Mouse (Mus musculus) left cerebral cortex, postnatal 4 days (tissue): ENCODE data around the gene Mfsd6. TPM values are rescaled to one million over a fixed set of nuclear protein-coding genes. Genes with fewer than 3 reads are reported as not detected.
A peak's percentile ranks its signal among the peaks of the same experiment; 100 is the strongest.

ENCODE experiments used
- DNase-seq: peaks from one replicate; pipeline ENCODE4 v3.0.0-alpha.2; 2022
- intact Hi-C: fragments of 180-260 bp; cut with DNase I; formaldehyde crosslinking; loops from one replicate; pipeline ENCODE4 v1.15.1; 2025
- total RNA-seq, 2 experiments: library from RNA; stranded (reverse); gene quantifications; 2 replicates each; pipeline ENCODE4 v1.2.3; 2021

Mfsd6 gene
- 10 to 100 TPM; 54.1 to 57.5 TPM for total RNA-seq

- DNase-seq, result peak; percentile 57
- intact Hi-C loops, result no loop called here
These were observed at the start of gene Mfsd6 for GRCm38 (mm10) chr1:52727056-52727900. Mfsd6 (minus strand) TSS chr1:52727462.

DNA sequence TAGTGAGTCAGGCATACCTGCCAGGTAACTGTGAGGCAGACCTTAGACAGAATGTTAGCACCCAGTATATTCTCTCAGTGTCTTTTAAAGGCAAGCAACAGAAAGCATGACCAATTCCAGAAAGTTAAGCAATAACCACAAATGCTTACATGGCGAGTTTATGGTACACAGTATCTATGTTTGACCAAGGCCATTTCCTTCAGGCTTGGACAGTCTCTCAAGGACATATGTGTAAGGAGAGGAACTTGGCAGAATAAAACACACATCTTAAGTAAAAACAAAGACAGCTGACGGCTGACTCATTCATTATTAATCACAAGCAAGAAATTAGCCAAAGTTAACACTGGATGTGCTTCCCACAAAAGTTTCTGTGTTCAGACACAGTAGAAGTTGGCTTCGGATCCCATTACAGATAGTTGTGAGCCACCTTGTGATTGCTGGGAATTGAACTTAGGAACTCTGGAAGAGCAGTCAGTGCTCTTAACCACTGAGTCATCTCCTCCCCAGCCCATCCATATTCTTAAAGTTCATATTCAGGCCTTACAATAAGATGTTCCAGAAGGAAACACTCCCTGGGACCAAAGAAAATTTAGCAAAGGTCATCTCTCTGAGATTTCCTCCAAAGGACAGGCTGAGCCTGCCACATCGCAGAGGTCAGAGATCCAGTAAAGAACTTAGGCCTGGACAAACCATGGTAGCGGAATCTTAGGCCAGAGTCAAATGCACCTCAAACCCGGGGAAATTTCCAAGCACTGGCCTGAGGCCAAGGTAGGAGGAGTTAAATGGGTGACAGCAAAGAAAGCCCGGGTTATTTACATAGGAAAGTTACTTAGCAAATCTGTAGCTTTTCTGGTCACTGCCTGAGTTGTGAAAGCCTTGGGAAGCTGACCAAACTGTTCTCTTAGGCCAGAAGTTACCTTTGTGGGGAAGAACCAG, 38.2 kb upstream of the Mfsd6 start:
- intact Hi-C loops, result no loop called here
- peak; percentile 13 for DNase-seq

DNA sequence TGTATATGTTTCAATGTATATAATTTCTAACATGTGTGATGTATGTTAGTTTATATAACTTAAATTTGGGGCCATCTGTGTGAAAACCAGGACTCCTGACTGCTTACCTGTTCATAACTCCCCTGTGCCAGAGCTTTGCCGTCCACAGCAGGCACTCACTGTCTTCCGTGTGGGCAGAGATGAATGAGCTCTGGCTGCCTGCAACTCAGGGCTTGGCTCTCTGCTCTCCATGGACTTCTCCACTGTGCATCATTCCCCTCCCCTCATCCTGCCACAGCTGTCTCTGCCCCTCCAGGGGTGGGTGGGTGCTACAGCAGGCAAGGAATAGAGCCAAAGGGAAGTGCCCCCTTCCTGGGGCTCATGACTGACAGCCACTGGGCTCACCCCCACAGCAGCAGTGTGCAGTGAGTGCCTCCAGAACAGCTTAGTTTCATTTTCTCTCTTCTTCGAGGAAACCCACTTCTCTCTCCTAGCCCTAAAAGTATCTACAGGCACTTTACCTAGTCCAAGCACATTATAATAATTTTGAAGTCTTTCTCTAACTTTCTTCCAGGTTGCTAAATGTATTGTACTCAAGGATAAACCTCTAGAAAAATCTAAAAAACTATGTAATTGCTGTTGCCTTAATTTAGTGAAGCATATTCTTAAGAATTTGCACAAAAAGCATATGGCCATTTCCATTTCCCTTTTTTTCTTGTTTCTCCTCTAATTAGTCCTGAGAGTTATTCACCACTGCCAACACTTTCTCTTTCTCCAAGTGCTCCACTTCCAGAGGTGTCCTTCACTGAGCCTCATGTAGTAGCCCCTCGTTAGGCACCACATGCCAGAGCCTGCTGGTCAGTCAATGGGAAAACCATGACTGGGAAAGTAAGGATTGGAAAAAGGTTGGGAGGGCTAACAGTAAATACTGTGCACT, 36.9 kb upstream of the Mfsd6 start:
- DNase-seq, result no peak
- intact Hi-C loops, result no loop called here

GRCm38 (mm10) chr1:52758174-52758573, 30.9 kb upstream of the Mfsd6 start:
- DNase-seq, result no peak
- intact Hi-C loops, result no loop called here

DNA sequence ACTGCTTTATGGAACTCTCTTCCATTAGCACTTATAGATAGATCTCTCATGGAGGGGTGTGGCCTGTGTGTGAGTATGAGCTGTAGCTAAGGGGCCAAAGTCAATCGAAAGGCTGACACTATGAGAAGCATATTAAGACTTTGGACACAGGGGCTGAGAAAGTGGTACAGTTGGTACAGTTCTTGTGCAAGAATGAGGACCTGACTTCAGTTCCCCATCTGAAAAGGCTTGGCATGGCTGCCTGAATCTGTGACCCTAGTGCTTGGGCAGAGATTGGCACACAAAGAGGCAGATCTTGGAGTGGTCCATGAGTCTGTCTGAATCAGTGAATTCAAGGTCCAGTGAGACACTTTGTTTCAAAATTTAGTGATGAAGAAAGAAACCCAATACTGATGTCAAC, 27.1 kb upstream of the Mfsd6 start:
- intact Hi-C loops, result no loop called here
- DNase-seq, result no peak

- intact Hi-C loops, result no loop called here
- DNase-seq, result no peak
These were observed 26.6 kb upstream of the Mfsd6 start for GRCm38 (mm10) chr1:52753828-52754227.

- no peak for DNase-seq
- intact Hi-C loops, result no loop called here
These were observed 25.4 kb upstream of the Mfsd6 start for GRCm38 (mm10) chr1:52752706-52753105.

DNA sequence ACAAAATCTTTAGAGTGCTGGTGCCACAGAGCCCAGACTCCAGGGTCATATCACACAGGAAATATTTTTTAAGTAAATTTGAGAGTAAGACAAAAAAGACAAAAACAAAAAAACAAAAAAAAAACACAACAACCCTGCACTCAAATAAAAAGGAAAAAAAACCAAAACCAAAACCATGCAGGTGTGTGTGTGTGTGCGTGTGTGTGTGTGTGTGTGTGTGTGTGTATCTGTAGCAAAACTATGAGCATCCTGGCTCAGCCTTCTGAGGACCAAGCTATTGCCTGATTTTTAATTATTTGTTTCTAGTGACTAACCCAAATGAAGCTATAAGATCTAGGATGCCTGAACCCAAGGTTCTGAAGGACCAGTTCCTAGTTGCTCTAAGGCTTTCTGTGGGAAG, 24.4 kb upstream of the Mfsd6 start:
- DNase-seq, result no peak
- intact Hi-C loops, result no loop called here

- DNase-seq, result no peak
- intact Hi-C loops, result loop anchor here (5.0 to 10.0 kb wide), 2 partner anchors 103 to 445 kb away; no protein-coding TSS in a partner anchor
These were observed 22.7 kb upstream of the Mfsd6 start for GRCm38 (mm10) chr1:52749978-52750377.

DNA sequence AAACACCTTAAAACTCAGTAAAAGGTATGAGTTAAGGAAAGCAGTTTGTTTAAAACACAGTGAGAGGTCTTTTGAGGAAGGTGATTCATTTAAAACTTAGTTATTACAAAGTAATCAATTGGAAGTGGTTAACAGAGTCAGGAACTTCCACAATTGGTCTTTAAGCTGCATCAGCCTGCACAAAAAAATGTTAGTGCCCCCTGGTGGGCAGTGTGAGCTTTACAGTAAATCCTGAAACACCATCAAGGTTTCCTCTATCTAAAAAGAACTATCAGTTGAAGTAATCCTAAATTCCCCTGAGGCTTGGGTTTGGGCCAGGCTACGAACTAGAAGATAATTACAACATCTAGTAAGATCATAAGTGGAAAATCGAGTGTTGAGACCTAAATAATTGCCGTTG, 21.0 kb upstream of the Mfsd6 start:
- intact Hi-C loops, result loop anchor here (5.0 to 10.0 kb wide), 2 partner anchors 101 to 443 kb away; no protein-coding TSS in a partner anchor
- peak; percentile 68 for DNase-seq

DNA sequence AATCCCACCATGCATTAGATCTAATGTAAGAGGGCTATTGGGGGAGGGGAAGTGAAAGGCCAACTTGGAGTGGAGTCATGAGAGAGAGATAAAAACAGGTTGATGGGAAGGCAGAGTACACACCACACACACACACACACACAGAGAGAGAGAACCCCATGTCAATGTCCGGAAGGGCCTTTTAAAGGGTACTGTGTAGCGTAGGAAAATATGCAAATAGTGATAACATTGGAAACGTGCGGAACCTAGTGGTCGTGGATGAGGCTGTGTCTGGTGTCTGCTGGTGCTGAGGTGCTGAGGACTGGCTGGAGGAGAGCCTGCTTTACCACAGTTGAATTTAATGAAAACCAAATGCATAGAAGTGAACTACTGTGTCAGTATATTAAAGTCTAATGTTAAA, 15.3 kb upstream of the Mfsd6 start:
- intact Hi-C loops, result loop anchor here (10.0 kb wide), 1 partner anchor 438 kb away; no protein-coding TSS in a partner anchor
- DNase-seq, result no peak

DNA sequence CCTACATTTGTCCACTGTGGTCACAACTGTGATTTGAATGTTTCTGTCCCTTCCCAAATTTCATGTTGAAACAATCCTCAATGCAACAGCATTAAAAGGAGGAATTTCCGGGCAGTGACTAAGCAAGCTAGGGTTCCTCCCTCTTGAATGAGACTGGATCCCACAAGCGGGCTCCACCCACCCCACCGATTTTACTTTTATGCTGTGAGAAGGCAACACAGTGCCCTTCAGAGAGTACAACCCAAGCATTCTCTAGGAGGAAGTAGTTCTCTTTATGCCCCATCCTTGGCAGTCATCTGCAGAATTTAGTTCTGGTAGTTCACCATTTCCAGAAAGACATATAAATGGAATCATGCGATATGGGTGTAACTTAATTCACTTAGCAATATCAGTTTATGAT, 6.9 kb upstream of the Mfsd6 start:
- intact Hi-C loops, result no loop called here
- no peak for DNase-seq

DNA sequence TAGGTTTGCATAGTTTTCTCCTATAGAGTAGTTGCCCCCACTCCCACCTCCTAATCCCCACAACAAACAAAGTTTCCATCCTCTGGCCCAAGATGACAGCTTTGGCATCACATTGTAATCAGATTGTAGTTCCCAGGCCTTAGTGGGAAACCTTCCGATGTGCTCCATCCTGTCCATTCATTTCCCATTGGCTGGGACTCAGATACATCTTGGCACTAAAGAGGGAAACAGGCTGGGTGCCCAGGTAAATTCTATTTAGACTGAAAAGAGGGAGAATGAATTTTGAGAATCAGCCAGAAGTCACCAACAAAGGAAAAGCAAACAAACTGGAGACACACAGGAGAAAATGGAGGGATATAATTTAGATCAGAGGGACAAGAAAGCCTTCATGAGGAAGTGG, 3.0 kb upstream of the Mfsd6 start:
- DNase-seq, result no peak
- intact Hi-C loops, result no loop called here

- intact Hi-C loops, result no loop called here
- no peak for DNase-seq
These were observed 1.7 kb upstream of the Mfsd6 start for GRCm38 (mm10) chr1:52728857-52729489.

GRCm38 (mm10) chr1:52726371-52727055, 749 bp downstream of the Mfsd6 start:
- intact Hi-C loops, result no loop called here

DNA sequence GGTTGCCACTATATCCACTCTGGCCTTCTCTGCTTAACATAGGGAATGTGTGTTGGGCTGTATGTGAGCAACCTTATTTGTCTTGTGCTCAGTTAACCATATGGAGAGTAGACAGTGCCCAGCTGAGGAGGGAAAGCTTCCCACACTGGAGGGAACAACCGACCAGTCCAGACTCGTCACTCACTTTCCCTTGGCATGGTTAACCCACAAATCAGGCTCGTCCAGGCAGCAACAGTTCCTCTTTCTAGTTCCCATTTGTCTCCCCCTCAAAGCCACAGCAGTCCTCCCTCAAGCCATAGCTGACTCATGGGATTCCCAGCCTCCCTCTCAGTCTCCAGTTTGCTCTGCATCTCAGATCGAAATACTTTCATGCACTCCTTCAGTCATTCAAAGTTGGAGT, 4.7 kb downstream of the Mfsd6 start:
- DNase-seq, result no peak
- intact Hi-C loops, result no loop called here

More at GRCm38 (mm10) chr1:52726371-52727055, 749 bp downstream of the Mfsd6 start:
- DNase-seq, result peak; percentile 41

- DNase-seq, result peak; percentile 5
- intact Hi-C loops, result no loop called here
These were observed 8.2 kb downstream of the Mfsd6 start for GRCm38 (mm10) chr1:52719096-52719495.

DNA sequence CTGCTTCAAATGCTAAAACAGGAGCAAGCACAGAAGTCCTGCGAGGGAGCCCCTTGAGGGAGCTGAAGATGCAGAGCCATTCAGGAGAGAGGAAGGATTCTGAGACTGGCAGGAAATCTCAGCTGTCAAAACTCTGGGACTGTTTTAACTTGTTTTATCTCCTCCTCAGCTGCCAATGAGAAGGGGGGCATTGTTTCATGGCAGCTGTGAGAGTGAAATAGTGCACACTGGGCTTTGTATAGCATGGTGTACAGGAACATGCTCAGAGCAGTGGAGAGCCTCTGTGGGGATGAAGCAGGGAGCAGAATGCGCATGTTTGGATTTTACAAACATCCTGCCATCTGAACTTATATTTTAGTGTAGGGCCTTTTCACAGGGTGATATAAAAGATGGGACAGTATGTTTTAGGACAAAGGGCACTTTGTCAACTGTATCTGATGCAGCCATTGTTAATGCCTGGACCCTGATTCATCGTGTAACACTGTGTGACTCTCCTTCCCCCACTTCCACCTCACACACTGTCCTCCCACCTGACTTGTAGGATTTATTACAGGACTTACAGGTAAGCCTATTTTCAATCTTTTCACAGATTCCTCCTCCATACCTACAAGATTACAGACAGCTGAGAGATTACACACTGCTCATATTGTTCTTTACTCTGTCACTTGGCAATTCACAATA, 9.1 kb downstream of the Mfsd6 start:
- intact Hi-C loops, result no loop called here
- DNase-seq, result no peak

DNA sequence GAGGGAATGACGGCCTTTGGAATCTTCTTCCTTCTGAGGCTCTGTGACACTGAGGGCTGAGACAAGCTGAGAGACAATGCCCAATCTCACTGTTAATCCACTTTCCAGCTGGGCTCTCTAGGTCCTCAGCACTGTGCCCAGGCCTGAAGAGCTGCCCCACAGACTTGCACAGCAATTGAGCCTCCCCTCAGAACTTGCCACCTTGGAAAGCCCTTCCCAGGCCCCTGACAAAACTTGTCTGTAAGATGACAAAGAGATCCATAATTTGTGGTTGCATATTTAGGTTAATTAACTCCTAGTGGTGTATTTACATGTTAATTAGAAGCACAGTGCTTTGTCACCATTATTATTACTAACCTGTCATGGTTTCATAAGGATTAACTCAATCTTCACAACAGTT, 12.8 kb downstream of the Mfsd6 start:
- DNase-seq, result no peak
- intact Hi-C loops, result no loop called here
